In the genomic region with DNA sequence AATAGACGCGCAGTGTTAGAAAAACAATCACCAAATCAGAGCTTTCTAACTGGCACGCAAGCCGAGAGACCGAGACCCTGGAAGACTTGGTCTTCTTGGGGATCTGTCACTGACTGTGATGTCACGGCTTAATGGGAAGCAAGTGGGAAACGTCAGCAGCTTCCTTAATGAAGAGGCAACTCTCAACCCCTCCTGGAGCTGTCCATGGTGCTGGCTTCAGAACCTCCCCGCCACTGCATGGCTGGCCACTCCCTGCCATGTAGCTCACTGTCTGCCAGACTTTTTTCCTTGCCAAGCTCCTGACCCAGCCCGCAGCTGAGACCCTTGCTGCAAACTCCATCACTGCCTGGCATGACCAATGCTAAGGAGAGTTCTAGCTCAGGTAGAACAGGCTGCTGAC, we compare ENCODE assay signal across 9 mouse cellular contexts.
A peak's percentile ranks its signal among the peaks of the same experiment; 100 is the strongest.
DNase-seq lines count a peak whose midpoint lies in the region; ATAC-seq and TF ChIP-seq lines count a peak whose summit lies in the region.
"Had no signal": no experiment of that assay in that cellular context is flagged by ENCODE, and none has a peak within 500 bp of the region (broad histone marks: within the 10 kb centered on the region; RNA-seq: fewer than 3 reads in every experiment).

No protein-coding gene starts in this region.

- no peak overlapping the region for H3K4me3 ChIP-seq in kidney, embryonic 16.5 days (ENCODE audit: low read length)
- H3K4me3 ChIP-seq in ES-E14 (ENCODE audit: insufficient read depth in 1 of 2, low read depth in 1 of 2, low read length in 2 of 2, poor library complexity in 1 of 2, severe bottlenecking in 1 of 2): no peak overlapping the region
- H3K4me3 ChIP-seq in limb, embryonic 14.5 days (replicated peaks; ENCODE audit: low read length): no peak overlapping the region

- DNase-seq in kidney, adult 9 months: peak; percentile 22
- peak; percentile 59 for DNase-seq in ES-E14 (ENCODE audit: low read depth, low spot score)
- DNase-seq in adrenal gland, postnatal 36 days: peak; percentile 64 to 77
- DNase-seq in limb, embryonic 14.5 days (ENCODE audit: low spot score): peak; percentile 78
- DNase-seq in thymus, postnatal 4 days: peak; percentile 77
- no peak for DNase-seq in urinary bladder, adult 2 months (ENCODE audit: low spot score)

- no peak overlapping the region for H3K4me2 ChIP-seq in kidney, embryonic 16.5 days (replicated peaks; ENCODE audit: low read depth, low read length)
- no peak overlapping the region for H3K4me2 ChIP-seq in limb, embryonic 14.5 days (replicated peaks; ENCODE audit: low read depth, low read length, severe bottlenecking)

- no peaks in the 10 kb centered on the region for H3K27me3 ChIP-seq in kidney, embryonic 16.5 days (ENCODE audit: insufficient read depth, low read length)
- H3K27me3 ChIP-seq in limb, embryonic 14.5 days (ENCODE audit: control insufficient read depth, insufficient read depth, low read length): no peaks in the 10 kb centered on the region

- H3K36me3 ChIP-seq in kidney, embryonic 16.5 days (ENCODE audit: insufficient read depth, low read length): no peaks in the 10 kb centered on the region
- H3K36me3 ChIP-seq in ES-E14 (ENCODE audit: control insufficient read depth, insufficient read depth, low read length, poor library complexity, severe bottlenecking): no peaks in the 10 kb centered on the region
- H3K36me3 ChIP-seq in limb, embryonic 14.5 days (ENCODE audit: control insufficient read depth, insufficient read depth, low read length): no peaks in the 10 kb centered on the region

- in situ Hi-C loops in ES-E14 (cut with MboI; ENCODE audit: low sequenced_read_pairs in 2 of 2, unreplicated experiment in 2 of 2): loop anchor here (25.0 kb wide), 1 partner anchor 622 kb away; no protein-coding TSS in a partner anchor

- H3K4me1 ChIP-seq in kidney, embryonic 16.5 days (ENCODE audit: insufficient read depth, low read length): no peaks in the 10 kb centered on the region
- no peaks in the 10 kb centered on the region for H3K4me1 ChIP-seq in ES-E14 (ENCODE audit: control insufficient read depth in 2 of 2, insufficient read depth in 2 of 2, low read length in 2 of 2, poor library complexity in 1 of 2)
- H3K4me1 ChIP-seq in limb, embryonic 14.5 days (ENCODE audit: control insufficient read depth, insufficient read depth, low read length): no peaks in the 10 kb centered on the region

- H3K9me3 ChIP-seq in kidney, embryonic 16.5 days (ENCODE audit: low read length): no peaks in the 10 kb centered on the region
- H3K9me3 ChIP-seq in ES-E14 (ENCODE audit: control insufficient read depth, insufficient read depth, low read depth, low read length): no peaks in the 10 kb centered on the region
- no peaks in the 10 kb centered on the region for H3K9me3 ChIP-seq in limb, embryonic 14.5 days (ENCODE audit: control insufficient read depth, low read length)

- no peak for TF ChIP-seq POLR2A in limb, embryonic 14.5 days (IDR thresholded peaks at IDR 0.05; ENCODE audit: borderline replicate concordance, extremely low read depth, insufficient read depth, insufficient read length)

- no peak overlapping the region for H3K27ac ChIP-seq in kidney, embryonic 16.5 days (ENCODE audit: low read length)
- H3K27ac ChIP-seq in ES-E14 (ENCODE audit: insufficient read depth, low read depth, low read length, poor library complexity, severe bottlenecking): no peak overlapping the region
- H3K27ac ChIP-seq in limb, embryonic 14.5 days (replicated peaks; ENCODE audit: low read depth, low read length): no peak overlapping the region
- H3K27ac ChIP-seq: liver, embryonic 14.5 days had no signal

- no peak overlapping the region for H3K9ac ChIP-seq in kidney, embryonic 16.5 days (replicated peaks; ENCODE audit: low read length)
- no peak overlapping the region for H3K9ac ChIP-seq in ES-E14 (ENCODE audit: insufficient read depth, low read depth, low read length, poor library complexity, severe bottlenecking)
- no peak overlapping the region for H3K9ac ChIP-seq in limb, embryonic 14.5 days (ENCODE audit: low read depth, low read length, severe bottlenecking)
- H3K9ac ChIP-seq: liver, embryonic 14.5 days had no signal

- no peak for ATAC-seq in kidney, embryonic 16.5 days (ENCODE audit: low FRiP score, low TSS enrichment)
- ATAC-seq in limb, embryonic 14.5 days (ENCODE audit: low FRiP score, low read depth): no peak
- no peak for ATAC-seq in cerebellum, adult (ENCODE audit: insufficient number of reproducible peaks, low FRiP score, low TSS enrichment)

- WGBS in kidney, embryonic 16.5 days: 25% methylated on average over 9 of the region's 9 CpGs
- 22% methylated on average over 9 of the region's 9 CpGs for WGBS in limb, embryonic 14.5 days

TF ChIP-seq in ES-E14, 5 proteins besides CTCF, POLR2A, EP300 and RAD21:
- TF ChIP-seq MAFK (IDR thresholded peaks at IDR 0.05; ENCODE audit: insufficient read depth, low read depth, low read length) (no peak), HCFC1 (IDR thresholded peaks at IDR 0.05; ENCODE audit: borderline replicate concordance, insufficient read depth, low read length) (no peak), ZC3H11A (IDR thresholded peaks at IDR 0.05; ENCODE audit: borderline replicate concordance, low read depth, low read length) (no peak), CHD2 (IDR thresholded peaks at IDR 0.05; ENCODE audit: low read depth, low read length) (no peak), ZNF384 (IDR thresholded peaks at IDR 0.05; ENCODE audit: low read depth, low read length) (no peak)
